Mouse (Mus musculus): ENCODE measurements around the gene Faap100.

Faap100 gene

GRCm38 (mm10) chr11:120319310-120319709 lies 59.3 kb downstream of the Faap100 start:
- DNase-seq (ENCODE audit: low read depth, low spot score) = no peak
